Mouse (Mus musculus) G1E (cell line): ENCODE results near the gene Pafah2.

Experiments used
- CTCF ChIP-seq: IDR thresholded peaks from 2 replicates; pipeline ENCODE4 v1.5.1; 2012; ENCODE audit warnings: low read depth, low read length, inconsistent platforms, mixed read lengths
- POLR2AphosphoS5 ChIP-seq: IDR thresholded peaks from 2 replicates; pipeline ENCODE4 v1.6.1; 2012; ENCODE audit warnings: low read depth, low read length, inconsistent platforms; ENCODE audit not compliant: insufficient replicate concordance

DNA sequence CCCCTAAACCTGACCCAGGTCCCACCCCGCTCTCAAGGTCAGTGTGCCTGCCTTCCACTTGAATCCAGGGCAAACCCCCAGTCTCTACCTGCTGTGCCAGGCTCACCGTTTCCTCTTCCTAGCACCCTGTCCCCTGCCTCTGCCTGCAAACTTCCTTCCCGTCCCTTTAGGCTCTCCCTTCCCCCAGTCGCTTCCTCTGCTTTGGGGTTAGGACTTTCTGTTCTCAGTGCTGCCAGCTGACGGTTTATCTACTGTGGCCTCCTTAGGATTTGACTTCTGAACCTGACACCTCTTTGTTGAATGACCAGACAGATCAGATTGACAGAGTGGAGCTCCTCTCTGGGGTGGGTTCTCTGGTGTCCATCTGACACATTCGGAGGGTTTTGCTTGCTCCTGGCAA is 59.2 kb downstream of the Pafah2 start:
- TF ChIP-seq CTCF = no peak
- TF ChIP-seq POLR2AphosphoS5 = no peak
